Mouse (Mus musculus): ENCODE data around the gene Sumf2.

- TF ChIP-seq CTCF (IDR thresholded peaks at IDR 0.05; ENCODE audit: low read depth, low read length) (no peak), EP300 (IDR thresholded peaks at IDR 0.05; ENCODE audit: insufficient read depth, low read depth, low read length) (no peak)
Observed at GRCm38 (mm10) chr5:129908242-129908965, 61.6 kb downstream of the Sumf2 start, which contains the start of gene Nupr1l.
